Mouse (Mus musculus) limb, embryonic 14.5 days (tissue): ENCODE results near the gene Arhgef7. TPM values are rescaled to one million over a fixed set of nuclear protein-coding genes. Genes with fewer than 3 reads are reported as not detected.

Source experiments
- ATAC-seq: fragments of 200-750 bp; cut with Nextera tagmentation; 2 replicates; pipeline ENCODE4 v1.8.0; 2017; ENCODE audit warnings: low read depth, moderate number of reproducible peaks, moderate TSS enrichment; ENCODE audit not compliant: low FRiP score
- DNase-seq: peaks from one replicate; pipeline ENCODE4 v3.0.0-alpha.2; 2015; ENCODE audit warnings: low spot score
- H3K27ac ChIP-seq: fragments of 300-500 bp; sonication (generic); replicated peaks from 2 replicates; pipeline ENCODE4 v1.5.1; 2014; ENCODE audit warnings: low read depth, mild to moderate bottlenecking, low read length, moderate library complexity, mixed read lengths
- H3K27me3 ChIP-seq: fragments of 300-500 bp; sonication (generic); 2 replicates; pipeline ENCODE4 v1.6.1; 2014; ENCODE audit warnings: low read length, mixed read lengths; ENCODE audit not compliant: control insufficient read depth, insufficient read depth
- H3K36me3 ChIP-seq: fragments of 300-500 bp; sonication (generic); 2 replicates; pipeline ENCODE4 v1.6.1; 2014; ENCODE audit warnings: mild to moderate bottlenecking, low read length, moderate library complexity, mixed read lengths; ENCODE audit not compliant: control insufficient read depth, insufficient read depth
- H3K4me1 ChIP-seq: fragments of 300-500 bp; sonication (generic); 2 replicates; pipeline ENCODE4 v1.6.1; 2014; ENCODE audit warnings: antibody characterized with exemption, low read length, mixed read lengths; ENCODE audit not compliant: control insufficient read depth, insufficient read depth
- H3K4me2 ChIP-seq: fragments of 300-500 bp; sonication (generic); replicated peaks from 2 replicates; pipeline ENCODE4 v1.6.1; 2014; ENCODE audit warnings: low read depth, mild to moderate bottlenecking, low read length, moderate library complexity; ENCODE audit not compliant: severe bottlenecking
- H3K4me3 ChIP-seq: fragments of 300-500 bp; sonication (generic); replicated peaks from 2 replicates; pipeline ENCODE4 v1.5.1; 2014; ENCODE audit warnings: low read length
- H3K9ac ChIP-seq: fragments of 300-500 bp; sonication (generic); 2 replicates; pipeline ENCODE4 v1.6.1; 2014; ENCODE audit warnings: mild to moderate bottlenecking, low read depth, low read length, moderate library complexity; ENCODE audit not compliant: severe bottlenecking
- H3K9me3 ChIP-seq: fragments of 300-500 bp; sonication (generic); 2 replicates; pipeline ENCODE4 v1.6.1; 2016; ENCODE audit warnings: low read length; ENCODE audit not compliant: control insufficient read depth
- POLR2A ChIP-seq: fragments of 200-500 bp; IDR thresholded peaks from 2 replicates; pipeline ENCODE4 v1.8.0; 2012; ENCODE audit warnings: inconsistent platforms, mild to moderate bottlenecking, moderate library complexity, borderline replicate concordance; ENCODE audit not compliant: insufficient read depth, insufficient read length; ENCODE audit errors: extremely low read depth
- WGBS: fragments of 180-500 bp; shearing (Covaris S2); extraction: QIAGEN DNeasy Blood & Tissue Kit; methylation state at CpG from one replicate; pipeline ENCODE4 v1.1.7; 2014; 5-methylcytosine and 5-hydroxymethylcytosine counted together
- polyA plus RNA-seq, 2 experiments: library from polyadenylated mRNA; depleted of rRNA in 1 of 2; stranded (reverse) in 1 of 2; unstranded in 1 of 2; fragments of >200 nt; fragmentation: Nextera tagmentation in 1 of 2; extraction: Ambion mirVana in 1 of 2; gene quantifications; 2 replicates each; pipeline versions ENCODE4 v1.2.1 to v1.2.3; 2012 to 2014

Arhgef7 gene
- polyA plus RNA-seq, 2 experiments, result 52.6 to 54.4 TPM

DNA sequence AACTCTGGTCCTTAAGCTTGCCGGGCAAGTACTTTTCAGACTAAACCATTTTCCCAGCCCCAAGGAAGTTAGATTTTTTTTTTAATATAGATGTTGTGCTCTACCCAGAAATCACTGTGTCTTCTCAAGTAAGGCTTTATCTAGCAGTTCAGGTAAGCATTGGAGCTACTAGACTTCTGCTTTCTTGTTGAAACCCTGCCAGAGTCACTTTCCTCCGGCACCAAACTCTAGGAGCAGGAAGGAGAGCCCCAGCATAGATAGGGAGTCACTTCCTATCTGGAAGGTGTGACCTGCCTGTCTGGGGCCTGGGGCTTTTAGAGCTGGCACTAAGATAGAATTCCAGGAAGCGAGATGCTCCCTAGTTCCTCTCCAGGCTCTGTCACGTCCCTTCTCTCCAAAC is 10.3 kb upstream of the Arhgef7 start:
- Histone ChIP-seq H3K9me3 (no peaks in the 10 kb centered on the region), H3K36me3 (no peaks in the 10 kb centered on the region), H3K27me3 (no peaks in the 10 kb centered on the region), H3K27ac (no peak overlapping the region), H3K4me2 (no peak overlapping the region), H3K4me1 (no peaks in the 10 kb centered on the region), H3K4me3 (no peak overlapping the region), H3K9ac (no peak overlapping the region)
- ATAC-seq (no peak), DNase-seq (no peak)
- TF ChIP-seq POLR2A, result no peak
- 79% methylated on average over 4 of the region's 4 CpGs for WGBS

- peaks cover 20% of the 10 kb centered on the region; the same call in 1 of the 2 replicates for H3K27me3 ChIP-seq
- no peaks in the 10 kb centered on the region for H3K36me3 ChIP-seq
- no peak for TF ChIP-seq POLR2A
- no peak overlapping the region for H3K27ac ChIP-seq
- peak overlapping the region; percentile 55 for H3K4me3 ChIP-seq
- peaks cover 22% of the 10 kb centered on the region for H3K4me1 ChIP-seq
- WGBS, result under 1% methylated on average over 22 of the region's 22 CpGs
- DNase-seq (no peak), ATAC-seq (peak; percentile 4; the same call in 1 of the 2 replicates)
- peak overlapping the region; percentile 77 for H3K9ac ChIP-seq
- no peaks in the 10 kb centered on the region for H3K9me3 ChIP-seq
- H3K4me2 ChIP-seq, result peak overlapping the region; percentile 81
Measured at GRCm38 (mm10) chr8:11727273-11727650, 259 bp upstream of the Arhgef7 start.

DNA sequence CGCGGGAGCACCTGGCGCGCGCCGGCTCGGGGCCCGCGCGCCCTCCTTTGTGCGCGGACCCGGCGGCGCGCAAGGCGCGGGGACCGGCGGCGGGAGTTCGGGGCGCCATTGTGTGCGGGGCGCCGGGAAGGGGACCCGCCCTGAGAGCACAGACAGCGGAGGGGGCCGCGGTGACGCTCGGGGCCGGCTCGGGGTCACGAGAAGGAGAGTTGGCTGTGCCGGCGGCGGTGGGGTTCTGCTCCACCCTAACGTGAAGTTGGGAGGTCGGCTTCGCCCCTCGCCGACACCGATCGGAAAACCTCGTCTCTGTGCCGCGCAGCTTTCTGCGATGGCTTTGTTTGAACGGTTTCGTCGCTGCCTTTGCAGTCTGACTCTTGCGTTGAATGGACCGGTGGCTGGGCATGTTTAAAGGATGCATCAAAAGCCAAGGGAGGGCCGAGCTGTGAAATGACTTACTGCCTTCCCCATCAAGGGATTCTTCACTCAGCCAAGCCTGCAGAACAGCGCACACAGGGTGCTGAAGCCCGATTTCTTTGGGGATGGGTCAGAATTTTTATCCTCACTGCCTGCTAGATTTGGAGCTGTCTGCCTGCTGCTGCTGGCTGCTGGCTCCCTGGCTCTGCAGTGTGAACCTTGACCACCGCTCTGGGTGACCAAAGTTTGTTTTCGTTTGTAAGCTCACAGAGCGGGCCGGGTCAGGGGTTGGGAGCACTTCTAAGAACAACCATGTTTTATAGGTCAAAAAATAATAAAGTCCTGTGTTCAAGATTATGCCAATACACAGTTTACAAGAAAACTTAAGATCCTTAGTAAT is 1.2 kb downstream of the Arhgef7 start:
- peaks cover 22% of the 10 kb centered on the region for H3K4me1 ChIP-seq
- WGBS, result under 1% methylated on average over 50 of the region's 61 CpGs
- H3K27me3 ChIP-seq, result peaks cover 20% of the 10 kb centered on the region; the same call in 1 of the 2 replicates
- TF ChIP-seq POLR2A, result 0 out of 2 replicates have a peak, but pooled peaks have one; percentile 17
- peak overlapping the region; percentile 55 for H3K4me3 ChIP-seq
- H3K36me3 ChIP-seq, result no peaks in the 10 kb centered on the region
- peak overlapping the region; percentile 77 for H3K9ac ChIP-seq
- peak; percentile 48; the same call in 1 of the 2 replicates for ATAC-seq
- peak; percentile 42 for DNase-seq
- peak overlapping the region; percentile 76 for H3K27ac ChIP-seq
- H3K4me2 ChIP-seq, result peak overlapping the region; percentile 81
- no peaks in the 10 kb centered on the region for H3K9me3 ChIP-seq

GRCm38 (mm10) chr8:11730271-11730940 is 2.9 kb downstream of the Arhgef7 start:
- DNase-seq (peak; percentile 34), ATAC-seq (no peak)
- Histone ChIP-seq H3K9ac (peak overlapping the region; percentile 26; the same call in 1 of the 2 replicates), H3K4me3 (peak overlapping the region; percentile 14; the same call in 1 of the 2 replicates), H3K4me1 (peaks cover 22% of the 10 kb centered on the region), H3K4me2 (peak overlapping the region; percentile 81), H3K36me3 (no peaks in the 10 kb centered on the region), H3K27me3 (peaks cover 14% of the 10 kb centered on the region; the same call in 1 of the 2 replicates), H3K27ac (peak overlapping the region; percentile 79), H3K9me3 (no peaks in the 10 kb centered on the region)
- TF ChIP-seq POLR2A, result no peak
- 29% methylated on average over 12 of the region's 12 CpGs for WGBS

DNA sequence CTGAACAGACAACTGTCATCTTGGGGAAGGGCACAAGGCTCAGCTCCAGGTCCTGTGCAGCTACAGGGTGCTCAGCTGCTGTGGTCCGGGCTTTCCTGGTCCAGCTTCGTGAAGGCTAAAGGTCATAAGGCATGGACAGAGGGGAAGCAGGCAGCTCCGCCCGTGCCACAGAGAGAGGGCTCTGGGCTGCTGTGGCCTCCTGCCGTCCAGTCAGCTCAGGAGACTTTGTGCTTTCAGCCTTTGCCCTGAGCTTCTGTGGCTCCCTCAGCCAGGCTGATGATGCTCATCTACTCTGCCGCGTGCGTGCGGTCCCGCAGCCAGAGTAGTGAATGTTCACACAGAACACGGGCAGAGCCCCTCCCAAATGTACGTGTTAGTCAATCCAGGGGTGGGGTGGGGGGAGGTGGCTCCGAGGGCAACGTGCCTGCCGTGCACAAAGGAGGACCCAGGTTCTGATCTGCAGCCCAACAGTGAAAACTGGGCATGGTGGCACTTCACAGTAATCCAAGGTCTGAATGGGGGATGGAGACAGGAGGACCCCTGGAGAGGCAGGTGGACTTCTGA is 8.2 kb downstream of the Arhgef7 start:
- H3K9me3 ChIP-seq, result no peaks in the 10 kb centered on the region
- no peak overlapping the region for H3K4me2 ChIP-seq
- no peaks in the 10 kb centered on the region for H3K27me3 ChIP-seq
- no peak overlapping the region for H3K27ac ChIP-seq
- H3K9ac ChIP-seq, result no peak overlapping the region; the same call in 1 of the 2 replicates
- WGBS, result 81% methylated on average over 15 of the region's 15 CpGs
- DNase-seq, result no peak
- 0 out of 2 replicates have a peak, but pooled peaks cover 6% of the 10 kb centered on the region for H3K36me3 ChIP-seq
- H3K4me1 ChIP-seq, result peaks cover 8% of the 10 kb centered on the region
- TF ChIP-seq POLR2A, result no peak
- ATAC-seq, result no peak
- H3K4me3 ChIP-seq, result no peak overlapping the region
